Mouse (Mus musculus) G1E (cell line): ENCODE data around the gene Prim1. TPM values are rescaled to one million over a fixed set of nuclear protein-coding genes. Genes with fewer than 3 reads are reported as not detected.
"Not testable (repeated sequence)": the region's sequence is repeated elsewhere in the genome, so short reads cannot be mapped to it uniquely, and the experiment has no call there.

ENCODE experiments used
- ATAC-seq: 2 replicates; pipeline ENCODE4 v1.8.0; 2016; ENCODE audit warnings: mild to moderate bottlenecking; ENCODE audit not compliant: insufficient number of reproducible peaks, poor library complexity, low FRiP score, severe bottlenecking; ENCODE audit errors: extremely low read depth
- DNase-seq: peaks from one replicate; pipeline ENCODE4 v3.0.0; 2012; ENCODE audit warnings: low spot score
- H3K27me3 ChIP-seq: 2 replicates; pipeline ENCODE4 v1.6.1; 2012; ENCODE audit warnings: mild to moderate bottlenecking, low read length, inconsistent platforms; ENCODE audit not compliant: insufficient read depth
- H3K36me3 ChIP-seq: replicated peaks from 2 replicates; pipeline ENCODE3; 2012; ENCODE audit warnings: mild to moderate bottlenecking, inconsistent platforms
- H3K4me1 ChIP-seq: 2 replicates; pipeline ENCODE4 v1.6.1; 2012; ENCODE audit warnings: low read depth, low read length, inconsistent platforms, mixed read lengths; ENCODE audit not compliant: insufficient read depth
- H3K4me3 ChIP-seq: 2 replicates; pipeline ENCODE4 v1.5.1; 2012; ENCODE audit warnings: low read depth, mild to moderate bottlenecking, inconsistent platforms, low read length, moderate library complexity, mixed read lengths
- H3K9me3 ChIP-seq: replicated peaks from 2 replicates; pipeline ENCODE4 v1.6.1; 2012; ENCODE audit warnings: inconsistent platforms
- CTCF ChIP-seq: IDR thresholded peaks from 2 replicates; pipeline ENCODE4 v1.5.1; 2012; ENCODE audit warnings: low read depth, low read length, inconsistent platforms, mixed read lengths
- GATA1 ChIP-seq: IDR thresholded peaks from 2 replicates; pipeline ENCODE4 v1.6.1; 2012; ENCODE audit warnings: borderline replicate concordance, low read length, inconsistent platforms, mixed read lengths
- GATA2 ChIP-seq: IDR thresholded peaks from 2 replicates; pipeline ENCODE4 v1.6.1; 2012; ENCODE audit warnings: low read depth, low read length, inconsistent platforms, borderline replicate concordance
- POLR2AphosphoS5 ChIP-seq: IDR thresholded peaks from 2 replicates; pipeline ENCODE4 v1.6.1; 2012; ENCODE audit warnings: low read depth, low read length, inconsistent platforms; ENCODE audit not compliant: insufficient replicate concordance
- TAL1 ChIP-seq: conservative IDR thresholded peaks from 2 replicates; pipeline ENCODE4 v1.6.1; 2012; ENCODE audit warnings: low read depth, low read length, inconsistent platforms, mixed read lengths
- polyA plus RNA-seq: library from polyadenylated mRNA; stranded (reverse); fragments of >175 nt; gene quantifications from 2 replicates; pipeline ENCODE4 v1.2.3, GENCODE M21; 2012
- total RNA-seq, 2 experiments: library from RNA; stranded (forward) in 1 of 2; stranded (reverse) in 1 of 2; fragments of 200-1000 nt in 1 of 2; fragments of >200 nt in 1 of 2; fragmentation: Nextera tagmentation in 1 of 2; gene quantifications; 2 replicates each; pipeline ENCODE4 v1.2.3; 2014 to 2017

Gene Prim1
- total and polyA plus RNA-seq, 3 experiments = 5.8 to 134 (median 83.3) TPM

DNA sequence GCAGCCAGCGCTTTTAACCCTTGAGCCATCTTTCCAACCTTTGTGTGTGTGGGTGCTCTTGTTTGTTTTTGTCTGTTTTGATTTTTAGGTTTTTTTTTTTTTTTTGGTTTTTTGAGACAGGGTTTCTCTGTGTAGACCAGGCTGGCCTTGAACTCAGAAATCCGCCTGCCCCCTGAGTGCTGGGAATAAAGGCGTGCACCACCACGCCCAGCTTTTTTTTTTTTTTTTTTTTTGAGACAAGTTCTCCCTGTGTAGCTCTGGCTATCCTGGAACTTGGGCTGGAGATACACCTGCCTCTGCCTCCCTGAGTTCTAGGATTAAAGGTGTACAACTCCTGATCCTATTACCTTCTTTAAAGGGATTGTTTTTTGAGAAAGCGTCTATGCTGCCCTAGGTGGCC, 46.1 kb downstream of the Prim1 start:
- no peak for TF ChIP-seq CTCF
- TF ChIP-seq POLR2AphosphoS5 = no peak
- TF ChIP-seq TAL1 = no peak
- TF ChIP-seq GATA2 = no peak
- no peak for TF ChIP-seq GATA1
- Histone ChIP-seq H3K27me3 (no peaks in the 10 kb centered on the region), H3K4me1 (peaks cover 57% of the 10 kb centered on the region), H3K4me3 (peak overlapping the region; percentile 95; the same call in 1 of the 2 replicates), H3K36me3 (peaks cover 47% of the 10 kb centered on the region), H3K9me3 (no peaks in the 10 kb centered on the region)
- ATAC-seq = no peak
- no peak for DNase-seq

DNA sequence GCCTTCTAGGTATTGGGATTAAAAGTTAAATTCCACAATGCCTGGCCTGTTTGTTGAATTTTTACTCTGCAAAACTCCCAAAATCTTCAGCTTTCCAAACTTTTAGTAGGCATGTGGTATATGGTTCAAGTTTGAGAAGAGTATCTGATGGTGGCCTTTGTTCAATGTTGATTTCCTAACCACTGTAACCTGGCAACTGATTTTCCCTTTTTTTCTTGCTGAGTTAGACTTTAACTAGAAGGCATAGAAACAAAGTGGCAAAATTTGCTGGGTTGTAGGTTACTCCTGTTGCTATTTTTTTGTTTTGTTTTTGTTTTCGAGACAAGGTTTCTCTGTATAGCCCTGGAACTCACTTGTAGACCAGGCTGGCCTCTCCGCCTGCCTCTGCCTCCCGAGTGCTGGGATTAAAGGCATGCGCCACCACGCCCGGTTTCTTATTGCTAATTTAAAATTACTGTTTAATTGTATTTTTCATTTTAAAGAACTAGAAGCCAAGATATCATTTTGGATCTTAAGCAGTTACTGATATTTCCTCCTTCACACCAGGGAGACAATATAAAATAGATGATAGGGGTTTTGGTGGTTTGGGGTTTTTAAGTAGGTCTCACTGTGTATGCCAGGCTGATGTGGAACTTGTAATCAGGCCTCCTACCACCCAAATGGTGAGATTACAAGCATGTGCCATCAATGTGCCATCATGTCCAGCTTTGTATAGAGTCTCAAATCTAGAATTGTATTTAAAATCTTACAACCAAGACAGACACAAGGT, 47.4 kb downstream of the Prim1 start:
- ATAC-seq (no peak), DNase-seq (no peak)
- no peaks in the 10 kb centered on the region for H3K27me3 ChIP-seq
- no peak for TF ChIP-seq GATA2
- no peaks in the 10 kb centered on the region for H3K9me3 ChIP-seq
- no peak overlapping the region; the same call in 1 of the 2 replicates for H3K4me3 ChIP-seq
- peaks cover 63% of the 10 kb centered on the region for H3K4me1 ChIP-seq
- peaks cover 55% of the 10 kb centered on the region for H3K36me3 ChIP-seq

DNA sequence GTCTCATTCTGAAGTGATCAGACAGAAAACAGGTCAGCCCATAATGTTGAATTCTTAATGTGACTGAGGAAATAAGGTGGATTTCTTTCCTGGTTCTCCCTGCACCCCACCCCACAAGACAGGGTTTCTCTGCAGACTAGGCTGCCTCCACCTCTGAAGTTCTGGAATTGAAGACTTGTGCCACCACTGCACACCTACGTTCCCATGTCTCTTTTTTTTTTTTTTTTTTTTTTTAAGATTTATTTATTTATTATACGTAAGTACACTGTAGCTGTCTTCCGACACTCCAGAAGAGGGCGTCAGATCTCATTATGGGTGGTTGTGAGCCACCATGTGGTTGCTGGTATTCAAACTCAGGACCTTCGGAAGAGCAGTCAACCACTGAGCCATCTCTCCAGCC, 51.1 kb downstream of the Prim1 start:
- no peak overlapping the region for H3K4me3 ChIP-seq
- no peak for ATAC-seq
- peaks cover 83% of the 10 kb centered on the region for H3K36me3 ChIP-seq
- H3K4me1 ChIP-seq = peaks cover 66% of the 10 kb centered on the region
- no peak for TF ChIP-seq GATA1
- H3K27me3 ChIP-seq = no peaks in the 10 kb centered on the region
- no peaks in the 10 kb centered on the region for H3K9me3 ChIP-seq
- no peak for DNase-seq

DNA sequence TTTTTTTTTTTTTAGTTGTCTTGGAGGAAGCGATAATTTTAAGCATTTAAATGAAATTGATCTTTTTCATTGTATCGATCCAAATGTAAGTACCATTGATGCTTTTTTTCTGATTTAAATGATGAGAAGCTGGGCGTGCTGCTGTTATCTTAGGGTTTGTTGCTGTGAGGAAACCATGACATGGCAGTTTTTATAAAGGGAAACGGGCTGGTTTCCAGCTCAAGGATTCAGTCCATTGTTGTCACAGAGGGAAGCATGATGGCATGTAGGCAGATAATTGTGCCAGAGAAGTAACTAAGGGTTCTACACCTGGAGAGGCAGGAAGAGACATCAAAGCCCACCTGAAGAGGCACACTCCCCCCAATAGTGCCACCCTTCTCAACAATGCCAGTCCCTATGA, 54.2 kb downstream of the Prim1 start:
- Histone ChIP-seq H3K4me3 (no peak overlapping the region), H3K9me3 (no peaks in the 10 kb centered on the region), H3K27me3 (no peaks in the 10 kb centered on the region), H3K4me1 (peaks cover 39% of the 10 kb centered on the region), H3K36me3 (peaks cover 88% of the 10 kb centered on the region)
- ATAC-seq (peak; percentile 45; the same call in 1 of the 2 replicates), DNase-seq (no peak)
- TF ChIP-seq POLR2AphosphoS5 = no peak
- no peak for TF ChIP-seq TAL1
- no peak for TF ChIP-seq GATA1
- TF ChIP-seq CTCF = no peak
- no peak for TF ChIP-seq GATA2

DNA sequence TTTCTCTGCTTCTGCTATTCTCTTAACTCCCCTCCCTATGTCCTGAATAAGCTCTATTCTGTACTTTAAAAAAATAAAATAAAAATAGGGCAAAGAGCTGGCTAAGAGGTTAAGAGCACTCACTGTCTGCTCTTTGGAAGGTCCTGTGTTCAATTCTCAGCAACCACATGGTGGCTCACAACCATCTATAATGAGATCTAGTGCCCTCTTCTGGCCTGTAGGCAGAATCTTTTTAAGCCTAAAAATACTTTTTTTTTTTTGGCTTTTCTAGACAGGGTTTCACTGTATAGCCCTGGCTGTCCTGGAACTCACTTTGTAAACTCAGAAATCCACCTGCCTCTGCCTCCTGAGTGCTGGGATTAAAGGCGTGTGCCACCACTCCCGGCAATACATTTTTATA, 55.5 kb downstream of the Prim1 start:
- DNase-seq, ATAC-seq, H3K27me3 ChIP-seq, H3K9me3 ChIP-seq, H3K4me3 ChIP-seq: not testable (repeated sequence)
- peaks cover 83% of the 10 kb centered on the region for H3K36me3 ChIP-seq
- H3K4me1 ChIP-seq = peaks cover 29% of the 10 kb centered on the region

DNA sequence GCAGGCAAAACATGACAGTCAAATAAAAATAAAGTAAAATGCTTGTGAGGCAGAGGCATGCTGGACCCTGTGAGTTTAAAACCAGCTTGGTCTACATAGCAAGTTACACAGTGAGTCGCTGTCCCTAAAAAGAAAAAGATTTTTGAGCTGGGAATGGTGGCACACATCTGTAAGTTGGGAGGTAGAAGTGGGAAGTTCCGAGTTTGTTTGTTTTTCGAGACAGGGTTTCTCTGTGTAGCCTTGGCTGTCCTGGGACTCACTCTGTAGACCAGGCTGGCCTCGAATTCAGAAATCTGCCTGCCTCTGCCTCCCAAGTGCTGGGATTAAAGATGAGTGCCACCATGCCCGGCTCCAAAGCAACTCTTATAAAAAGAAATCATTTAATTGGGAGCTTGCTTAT, 63.3 kb downstream of the Prim1 start:
- H3K9me3 ChIP-seq, H3K27me3 ChIP-seq, DNase-seq, ATAC-seq, H3K4me3 ChIP-seq: not testable (repeated sequence)
- Histone ChIP-seq H3K4me1 (peaks cover 12% of the 10 kb centered on the region), H3K36me3 (peaks cover 42% of the 10 kb centered on the region)

Other genes with a start within 250 kb of the Prim1 start
- not detected in 2 replicates for gene Rdh9, start 238.8 kb upstream of the Prim1 start, total RNA-seq (2014; fragmentation: Nextera tagmentation)
- 0.16 and 0.29 TPM in 2 replicates for gene Rdh9, start 238.8 kb upstream of the Prim1 start, total RNA-seq (2017)
- not detected in 2 replicates for gene Rdh9, start 238.8 kb upstream of the Prim1 start, polyA plus RNA-seq
- not detected in 2 replicates for gene Rdh16, start 214.0 kb upstream of the Prim1 start, total RNA-seq (2014; fragmentation: Nextera tagmentation)
- 0.06 and 0.16 TPM in 2 replicates for gene Rdh16, start 214.0 kb upstream of the Prim1 start, total RNA-seq (2017)
- gene Rdh16, start 214.0 kb upstream of the Prim1 start, polyA plus RNA-seq = not detected in 2 replicates
- gene Rdh19, start 165.2 kb upstream of the Prim1 start, total RNA-seq (2014; fragmentation: Nextera tagmentation) = not detected in 2 replicates
- gene Rdh19, start 165.2 kb upstream of the Prim1 start, total RNA-seq (2017) = 0.11 TPM in 1 of 2 replicates, not detected in the other
- not detected in 2 replicates for gene Rdh19, start 165.2 kb upstream of the Prim1 start, polyA plus RNA-seq
- 0.97 TPM in 1 of 2 replicates, not detected in the other for gene Rdh16f2, start 148.7 kb upstream of the Prim1 start, total RNA-seq (2014; fragmentation: Nextera tagmentation)
- 0.23 and 0.87 TPM in 2 replicates for gene Rdh16f2, start 148.7 kb upstream of the Prim1 start, total RNA-seq (2017)
- 0.07 TPM in 1 of 2 replicates, not detected in the other for gene Rdh16f2, start 148.7 kb upstream of the Prim1 start, polyA plus RNA-seq
- gene Rdh7, start 126.4 kb upstream of the Prim1 start, total RNA-seq (2014; fragmentation: Nextera tagmentation) = not detected in 2 replicates
- gene Rdh7, start 126.4 kb upstream of the Prim1 start, total RNA-seq (2017) = not detected in 2 replicates
- not detected in 2 replicates for gene Rdh7, start 126.4 kb upstream of the Prim1 start, polyA plus RNA-seq
- gene Sdr9c7, start 116.7 kb upstream of the Prim1 start, total RNA-seq (2014; fragmentation: Nextera tagmentation) = not detected in 2 replicates
- gene Sdr9c7, start 116.7 kb upstream of the Prim1 start, total RNA-seq (2017) = 0.05 TPM in 1 of 2 replicates, not detected in the other
- gene Sdr9c7, start 116.7 kb upstream of the Prim1 start, polyA plus RNA-seq = not detected in 2 replicates
- gene Hsd17b6, start 7.6 kb upstream of the Prim1 start, total RNA-seq (2014; fragmentation: Nextera tagmentation) = not detected in 2 replicates
- gene Hsd17b6, start 7.6 kb upstream of the Prim1 start, total RNA-seq (2017) = 0.05 TPM in 1 of 2 replicates, not detected in the other
- not detected in 2 replicates for gene Hsd17b6, start 7.6 kb upstream of the Prim1 start, polyA plus RNA-seq
- gene Naca, start 20.4 kb downstream of the Prim1 start, total RNA-seq (2014; fragmentation: Nextera tagmentation) = 544 and 609 TPM in 2 replicates
- 1,963 and 1,995 TPM in 2 replicates for gene Naca, start 20.4 kb downstream of the Prim1 start, total RNA-seq (2017)
- 99.4 and 167 TPM in 2 replicates for gene Naca, start 20.4 kb downstream of the Prim1 start, polyA plus RNA-seq
- gene Ptges3, start 43.8 kb downstream of the Prim1 start, total RNA-seq (2014; fragmentation: Nextera tagmentation) = 209 and 228 TPM in 2 replicates
- 269 and 315 TPM in 2 replicates for gene Ptges3, start 43.8 kb downstream of the Prim1 start, total RNA-seq (2017)
- 268 and 269 TPM in 2 replicates for gene Ptges3, start 43.8 kb downstream of the Prim1 start, polyA plus RNA-seq
- gene Atp5b, start 68.1 kb downstream of the Prim1 start, total RNA-seq (2014; fragmentation: Nextera tagmentation) = 2,076 and 2,077 TPM in 2 replicates
- gene Atp5b, start 68.1 kb downstream of the Prim1 start, total RNA-seq (2017) = 2,841 and 2,974 TPM in 2 replicates
- gene Atp5b, start 68.1 kb downstream of the Prim1 start, polyA plus RNA-seq = 1,412 and 1,783 TPM in 2 replicates
- 102 and 116 TPM in 2 replicates for gene Baz2a, start 76.4 kb downstream of the Prim1 start, total RNA-seq (2014; fragmentation: Nextera tagmentation)
- gene Baz2a, start 76.4 kb downstream of the Prim1 start, total RNA-seq (2017) = 14.8 and 16.6 TPM in 2 replicates
- gene Baz2a, start 76.4 kb downstream of the Prim1 start, polyA plus RNA-seq = 24.8 and 34.7 TPM in 2 replicates
- 28.1 and 32.1 TPM in 2 replicates for gene Rbms2, start 165.1 kb downstream of the Prim1 start, total RNA-seq (2014; fragmentation: Nextera tagmentation)
- gene Rbms2, start 165.1 kb downstream of the Prim1 start, total RNA-seq (2017) = 7.1 and 8.3 TPM in 2 replicates
- gene Rbms2, start 165.1 kb downstream of the Prim1 start, polyA plus RNA-seq = 9.3 and 11.3 TPM in 2 replicates
- gene Gls2, start 179.3 kb downstream of the Prim1 start, total RNA-seq (2014; fragmentation: Nextera tagmentation) = 10.7 and 15.0 TPM in 2 replicates
- gene Gls2, start 179.3 kb downstream of the Prim1 start, total RNA-seq (2017) = 4.0 and 5.3 TPM in 2 replicates
- gene Gls2, start 179.3 kb downstream of the Prim1 start, polyA plus RNA-seq = 11.1 and 14.6 TPM in 2 replicates
- 11.5 and 13.9 TPM in 2 replicates for gene Spryd4, start 196.6 kb downstream of the Prim1 start, total RNA-seq (2014; fragmentation: Nextera tagmentation)
- 18.8 and 23.3 TPM in 2 replicates for gene Spryd4, start 196.6 kb downstream of the Prim1 start, total RNA-seq (2017)
- 3.2 and 4.4 TPM in 2 replicates for gene Spryd4, start 196.6 kb downstream of the Prim1 start, polyA plus RNA-seq
- not detected in 2 replicates for gene Mip, start 210.7 kb downstream of the Prim1 start, total RNA-seq (2014; fragmentation: Nextera tagmentation)
- 0.05 TPM in 1 of 2 replicates, not detected in the other for gene Mip, start 210.7 kb downstream of the Prim1 start, total RNA-seq (2017)
- gene Mip, start 210.7 kb downstream of the Prim1 start, polyA plus RNA-seq = 0.02 TPM in 1 of 2 replicates, not detected in the other
- 28.1 and 32.6 TPM in 2 replicates for gene Timeless, start 216.9 kb downstream of the Prim1 start, total RNA-seq (2014; fragmentation: Nextera tagmentation)
- 43.8 and 61.4 TPM in 2 replicates for gene Timeless, start 216.9 kb downstream of the Prim1 start, total RNA-seq (2017)
- gene Timeless, start 216.9 kb downstream of the Prim1 start, polyA plus RNA-seq = 44.2 and 46.7 TPM in 2 replicates
- gene Apon, start 238.9 kb downstream of the Prim1 start, total RNA-seq (2014; fragmentation: Nextera tagmentation) = not detected in 2 replicates
- gene Apon, start 238.9 kb downstream of the Prim1 start, total RNA-seq (2017) = 0.17 and 0.27 TPM in 2 replicates
- gene Apon, start 238.9 kb downstream of the Prim1 start, polyA plus RNA-seq = 0.04 TPM in 1 of 2 replicates, not detected in the other